Mouse (Mus musculus) lung, adult 10 weeks (tissue): Measurements from ENCODE around the gene Spata22. TPM values are rescaled to one million over a fixed set of nuclear protein-coding genes. Genes with fewer than 3 reads are reported as not detected.

Experiments used
- polyA plus RNA-seq: library from polyadenylated mRNA; stranded (reverse); fragments of 350-450 nt; fragmentation: Illumina TruSeq; extraction: RNeasy Lipid Tissue Mini Kit (QIAGEN cat#74804); gene quantifications from one replicate; pipeline ENCODE4 v1.2.3, GENCODE M21; 2014; ENCODE audit warnings: low read depth, low replicate concordance; ENCODE audit not compliant: insufficient read depth

The Spata22 gene
- 0.19 TPM for polyA plus RNA-seq

DNA sequence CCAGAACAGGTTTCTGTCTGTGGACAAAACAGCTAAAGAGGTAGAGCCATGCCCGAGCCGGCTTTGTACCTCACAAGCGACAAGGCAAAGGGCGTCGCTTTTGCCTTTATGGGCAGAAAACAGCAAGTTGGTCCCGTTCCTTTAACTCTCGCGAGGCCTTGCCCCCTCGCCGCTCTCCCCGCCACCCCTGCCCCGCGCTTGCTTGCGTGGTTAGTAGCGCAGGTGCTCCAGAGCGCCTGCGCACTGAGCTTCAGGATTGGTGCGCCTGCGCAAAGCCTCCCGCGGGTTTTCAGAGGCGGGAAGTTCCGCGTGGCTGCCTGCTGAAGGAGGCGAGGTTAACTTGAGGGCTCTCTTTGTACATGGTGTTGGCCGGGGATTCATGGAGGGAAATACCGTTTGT lies at the start of gene Spata22, which contains the start of the genes Aspa and Gm49340:
Gene Spata22 (plus strand): TSS at position 300 of the 400 bp plus-strand sequence.
Gene Aspa (minus strand): TSS at position 155 of the 400 bp plus-strand sequence.
Gene Gm49340 (plus strand): TSS at position 300 of the 400 bp plus-strand sequence.

DNA sequence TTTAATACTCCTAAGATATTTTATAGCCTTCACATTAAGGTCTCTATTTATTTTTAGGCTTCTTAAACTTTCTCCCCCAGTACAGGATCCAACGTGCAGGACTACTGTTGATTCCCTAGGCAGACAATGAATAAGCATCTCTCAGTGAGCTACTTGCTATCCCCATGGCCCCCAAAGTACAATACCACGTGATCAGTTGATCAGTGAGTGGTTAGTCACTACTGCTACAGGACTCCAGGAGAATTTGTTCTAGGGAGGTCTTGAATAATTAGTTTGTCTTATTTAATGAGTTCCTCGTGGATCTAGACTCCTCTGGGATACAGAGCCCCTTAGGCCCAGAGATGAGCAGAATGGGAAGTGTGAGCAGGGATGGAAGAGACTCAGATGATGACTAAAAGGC lies 20.9 kb downstream of the Spata22 start, which contains the start of gene Olfr20:
Gene Olfr20 (plus strand): TSS at position 301 of the 400 bp plus-strand sequence.

DNA sequence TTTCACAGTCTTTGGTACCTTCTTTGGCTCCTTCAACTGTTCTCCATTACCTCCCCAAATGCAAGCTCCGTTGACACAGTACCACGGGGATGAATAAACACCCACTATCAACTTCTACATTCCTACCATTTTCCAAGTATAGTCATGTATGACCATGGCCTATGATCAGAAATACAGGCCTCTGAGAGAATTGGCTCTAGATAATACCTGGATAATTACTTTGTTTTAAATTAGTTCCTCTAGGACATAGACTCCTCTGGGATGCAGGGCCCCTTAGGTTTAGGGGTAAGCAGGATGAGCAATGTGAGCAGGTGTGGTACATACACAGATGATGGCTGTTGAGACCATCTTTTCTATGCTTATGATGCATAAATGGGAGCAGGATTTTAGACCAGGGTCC lies 41.4 kb downstream of the Spata22 start, which contains the start of gene Olfr376:
Gene Olfr376 (plus strand): TSS at position 301 of the 400 bp plus-strand sequence.

Other genes with a start within 250 kb of the Spata22 start
- 1.3 TPM for gene Itgae, start 239.2 kb upstream of the Spata22 start, polyA plus RNA-seq
- gene Haspin, start 191.4 kb upstream of the Spata22 start, polyA plus RNA-seq = 0.49 TPM
- 3.9 TPM for gene P2rx5, start 169.3 kb upstream of the Spata22 start, polyA plus RNA-seq
- 70.2 TPM for gene Emc6, start 152.7 kb upstream of the Spata22 start, polyA plus RNA-seq
- 108 TPM for gene Tax1bp3, start 152.7 kb upstream of the Spata22 start, polyA plus RNA-seq
- 7.2 TPM for gene Ctns, start 130.7 kb upstream of the Spata22 start, polyA plus RNA-seq
- 2.0 TPM for gene Shpk, start 130.3 kb upstream of the Spata22 start, polyA plus RNA-seq
- gene Trpv1, start 95.4 kb upstream of the Spata22 start, polyA plus RNA-seq = 0.17 TPM
- gene Trpv3, start 62.4 kb upstream of the Spata22 start, polyA plus RNA-seq = 0.03 TPM
- 6.8 TPM for gene Aspa, start 145 bp upstream of the Spata22 start, polyA plus RNA-seq
- gene Gm49340, start within 50 bp of the Spata22 start, polyA plus RNA-seq = not detected
- not detected for gene Olfr20, start 21.0 kb downstream of the Spata22 start, polyA plus RNA-seq
- gene Olfr376, start 41.5 kb downstream of the Spata22 start, polyA plus RNA-seq = not detected
- gene Olfr1, start 69.9 kb downstream of the Spata22 start, polyA plus RNA-seq = not detected
- gene Olfr378, start 98.7 kb downstream of the Spata22 start, polyA plus RNA-seq = not detected
- gene Olfr380, start 127.8 kb downstream of the Spata22 start, polyA plus RNA-seq = not detected
- gene Olfr381, start 161.9 kb downstream of the Spata22 start, polyA plus RNA-seq = not detected
- gene Olfr382, start 187.5 kb downstream of the Spata22 start, polyA plus RNA-seq = not detected